Mouse (Mus musculus): Measurements from ENCODE around the gene Rabl6.

Gene Rabl6

DNA sequence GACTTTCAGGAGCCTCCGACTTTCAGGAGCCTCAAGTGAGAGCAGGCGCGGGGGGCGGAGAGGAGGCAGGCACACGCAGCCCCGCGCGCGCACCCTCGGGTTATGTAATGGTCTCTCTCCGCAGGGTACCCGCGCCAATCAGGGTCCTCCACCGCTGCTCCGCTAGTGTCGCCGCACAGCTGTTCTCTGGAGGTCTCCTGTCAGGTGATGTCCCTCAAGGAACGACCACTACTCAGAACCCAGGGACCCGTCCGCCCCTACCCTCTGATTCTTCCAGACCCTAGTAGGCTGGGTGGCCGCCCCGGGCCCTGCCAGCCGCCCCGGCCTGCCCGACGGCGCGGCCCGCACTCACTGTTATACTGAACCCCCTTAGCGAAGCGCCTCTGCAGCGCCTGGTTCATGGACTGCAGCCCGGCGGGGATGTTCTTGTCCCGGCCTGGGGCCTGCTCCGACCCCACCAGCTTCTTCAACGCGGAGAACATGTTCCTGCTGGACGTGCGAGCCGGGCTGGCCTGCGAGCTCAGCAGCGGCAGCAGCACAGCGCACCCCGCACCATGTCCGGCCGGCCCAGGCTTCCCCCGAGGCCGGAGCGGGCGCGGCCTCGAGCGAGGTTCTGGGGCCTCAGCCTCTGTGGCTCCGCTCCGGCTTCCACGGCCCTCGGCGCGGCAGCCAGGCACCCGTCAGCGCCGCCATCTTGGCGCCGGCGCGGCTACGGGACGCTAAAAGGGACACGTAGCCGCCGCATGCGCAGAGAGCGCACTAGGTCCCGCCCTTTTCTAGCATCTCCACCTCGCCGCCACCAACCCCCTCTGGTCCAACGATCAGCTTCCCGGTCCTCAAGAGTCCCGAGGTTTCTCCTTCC is at the start of gene Rabl6:
Rabl6 (minus strand) TSS at position 761 of the 862 bp plus-strand sequence.
- WGBS: under 1% methylated on average over 80 of the region's 80 CpGs

DNA sequence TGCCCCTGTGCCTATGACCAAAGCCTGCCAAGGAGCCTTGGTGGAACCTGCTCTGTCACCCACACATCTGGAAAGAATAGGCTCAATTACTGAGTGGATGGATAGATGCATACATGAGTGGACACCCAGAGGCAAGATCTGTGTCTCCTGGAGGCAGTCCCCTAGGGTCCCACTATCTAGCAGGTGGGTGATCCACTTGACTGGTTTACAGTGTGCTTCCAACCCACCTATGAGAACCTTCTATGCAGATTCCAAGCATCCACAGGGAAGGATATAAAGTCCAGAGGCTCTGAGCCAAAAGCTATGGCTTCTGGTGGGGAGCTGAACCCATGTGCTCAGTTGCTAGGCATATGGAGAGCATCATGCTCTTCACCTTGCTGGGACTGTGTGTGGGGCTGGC is 49.3 kb upstream of the Rabl6 start, which contains the start of gene Lcn5:
Lcn5 (plus strand) TSS at position 301 of the 400 bp plus-strand sequence.

DNA sequence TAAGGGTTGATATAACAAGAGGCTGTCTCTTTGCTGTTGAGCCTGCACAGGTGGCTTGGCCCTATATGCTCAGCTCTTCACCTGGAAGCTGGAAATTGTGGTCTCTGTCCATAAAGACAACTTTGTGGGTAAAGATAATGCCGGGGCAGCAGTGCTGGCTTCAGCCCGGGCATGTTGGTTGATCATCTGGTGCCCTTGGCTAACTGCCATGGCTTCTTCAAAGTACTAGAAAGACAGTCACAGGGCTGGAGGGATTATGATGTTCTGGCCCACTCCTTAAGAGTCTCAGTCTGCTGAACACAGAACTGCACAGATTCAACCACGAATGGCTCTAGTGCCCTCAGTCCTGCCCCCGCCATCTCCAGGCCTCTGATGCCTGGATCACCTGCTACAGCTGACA is 48.9 kb upstream of the Rabl6 start:
- 64% methylated on average over 4 of the region's 4 CpGs for WGBS

- WGBS: 72% methylated on average over 4 of the region's 4 CpGs
Observed at GRCm38 (mm10) chr2:25656691-25657090, 48.4 kb upstream of the Rabl6 start.

DNA sequence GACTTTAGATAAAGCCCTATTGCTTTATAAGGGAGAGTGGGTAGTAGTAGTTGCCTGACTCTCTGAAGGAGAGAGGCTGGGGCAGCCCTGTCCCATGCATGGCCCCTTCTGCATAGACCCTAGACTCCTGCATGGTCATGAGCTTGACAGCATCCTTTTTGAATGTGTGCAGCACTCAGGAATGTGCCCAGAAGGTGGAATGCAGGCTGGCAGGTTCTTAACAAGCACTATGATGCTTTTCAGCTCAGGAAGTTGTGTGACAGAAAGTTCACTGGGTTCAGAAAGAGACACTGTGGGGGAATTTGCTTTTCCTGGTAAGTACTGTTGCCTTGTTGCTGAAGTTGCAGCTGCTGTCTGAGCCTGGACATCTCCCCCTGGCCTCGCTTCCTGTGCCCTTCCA is 46.2 kb upstream of the Rabl6 start:
- WGBS: 70% methylated on average over 1 of the region's 1 CpGs

DNA sequence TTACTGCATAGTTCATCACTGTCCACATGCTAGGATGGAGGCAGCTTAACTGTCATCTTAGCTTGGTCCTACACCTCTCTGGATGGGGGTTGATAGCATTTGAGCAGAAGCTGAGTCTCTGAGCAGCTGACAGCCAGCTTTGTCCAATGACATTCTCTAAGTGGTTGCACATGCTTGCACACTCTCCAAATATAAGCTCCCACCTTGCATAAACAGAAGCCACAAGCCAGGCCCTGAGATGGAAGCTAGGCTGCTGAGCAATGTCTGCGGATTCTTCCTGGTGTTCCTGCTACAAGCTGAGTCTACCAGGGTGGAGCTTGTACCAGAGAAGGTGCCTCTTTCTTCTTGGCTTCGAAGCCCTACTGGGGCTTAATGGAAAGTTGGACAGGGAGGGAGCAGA is 44.6 kb upstream of the Rabl6 start, which contains the start of gene Lcn8:
Lcn8 (plus strand) TSS at position 219 of the 400 bp plus-strand sequence.
- WGBS: 79% methylated on average over 2 of the region's 2 CpGs

- 29% methylated on average over 6 of the region's 6 CpGs for WGBS
Observed at GRCm38 (mm10) chr2:25639890-25640289, 31.6 kb upstream of the Rabl6 start.

DNA sequence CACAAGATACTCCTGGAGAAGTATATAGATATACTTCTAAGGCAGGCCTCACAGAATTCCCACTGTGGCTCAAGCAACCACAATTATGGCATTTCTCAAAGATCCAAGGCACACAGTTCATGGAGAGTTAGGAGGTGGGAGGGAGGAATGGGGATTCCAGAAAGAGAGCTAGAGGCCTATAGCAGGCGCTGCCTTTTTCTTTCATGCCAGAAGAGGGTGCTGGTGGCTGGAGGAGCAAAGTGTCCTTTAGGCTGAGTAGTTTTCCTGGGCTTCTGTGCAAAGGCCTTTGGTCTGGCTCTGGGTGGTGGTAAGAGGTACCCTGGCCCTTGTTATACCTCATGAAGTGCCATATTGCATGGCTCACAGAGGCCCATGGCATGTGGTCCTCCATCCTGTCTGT is 25.7 kb upstream of the Rabl6 start:
- WGBS: 85% methylated on average over 1 of the region's 1 CpGs

DNA sequence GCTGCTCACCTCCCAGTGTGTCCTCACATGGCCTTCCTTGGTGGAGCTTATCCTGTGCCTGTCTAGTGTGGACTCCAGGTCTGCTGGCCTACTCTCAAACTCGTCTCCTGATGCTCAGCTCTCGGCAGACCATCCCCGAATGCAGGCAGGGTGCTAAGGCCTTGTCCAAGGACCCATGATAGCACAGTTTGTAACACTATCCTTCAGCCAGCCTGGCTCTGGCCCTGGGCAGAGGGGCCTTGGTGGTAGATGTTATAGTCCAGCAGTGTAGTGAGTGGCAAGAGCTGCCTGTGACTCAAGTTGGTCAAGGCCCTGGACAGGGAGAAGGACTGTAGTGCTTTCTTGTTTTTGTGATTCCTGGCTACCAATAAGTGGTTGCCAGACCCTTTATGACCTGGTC is 25.3 kb upstream of the Rabl6 start:
- WGBS: 85% methylated on average over 3 of the region's 3 CpGs

GRCm38 (mm10) chr2:25628738-25629137 is 20.4 kb upstream of the Rabl6 start:
- WGBS: 60% methylated on average over 4 of the region's 4 CpGs

DNA sequence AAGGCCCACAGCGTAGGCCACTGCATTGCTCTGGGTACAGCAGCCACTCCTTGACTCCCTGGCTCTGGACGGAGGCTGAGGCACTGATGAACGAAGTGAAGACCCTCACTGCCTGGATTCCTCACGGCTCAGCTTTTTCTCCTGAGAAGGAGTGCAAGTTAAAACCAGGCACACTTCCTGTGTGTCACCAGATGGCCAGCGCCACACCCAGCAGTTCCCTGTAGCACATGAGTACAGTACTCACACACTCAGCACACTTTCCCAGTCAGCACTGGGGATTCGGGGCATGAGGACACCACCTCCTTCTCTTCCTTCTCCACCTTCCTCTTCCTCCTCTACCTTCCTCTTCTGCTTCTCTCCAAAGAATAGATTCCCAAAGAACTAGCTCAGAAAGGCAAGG is 19.5 kb upstream of the Rabl6 start, which contains the start of gene Fcna:
Fcna (minus strand) TSS at position 220 of the 400 bp plus-strand sequence.
- 72% methylated on average over 6 of the region's 6 CpGs for WGBS

DNA sequence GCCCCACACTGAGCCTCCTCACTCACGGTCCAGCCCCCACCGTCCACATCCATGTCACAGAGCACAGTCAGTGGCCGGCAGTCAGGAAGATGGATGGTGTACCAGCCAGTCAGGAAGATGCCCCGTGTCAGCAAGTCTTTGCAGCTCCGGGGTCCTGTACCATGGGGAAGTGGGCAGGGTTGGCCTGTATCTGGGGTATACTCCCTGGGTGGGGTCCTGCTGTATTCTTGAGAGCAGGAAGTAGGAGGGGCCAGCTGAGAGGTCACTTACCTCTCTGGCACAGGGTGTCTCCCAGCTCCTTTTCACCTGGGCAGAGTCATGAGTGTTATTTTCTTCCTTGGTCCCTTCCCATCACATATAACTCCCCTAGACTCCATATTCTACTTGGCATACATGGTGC is 17.7 kb upstream of the Rabl6 start:
- 72% methylated on average over 5 of the region's 5 CpGs for WGBS

GRCm38 (mm10) chr2:25621229-25622200 is 13.2 kb upstream of the Rabl6 start, which contains the start of gene Tmem141:
TSS of gene Tmem141 (minus strand) at chr2:25622005.
- 3% methylated on average over 34 of the region's 34 CpGs for WGBS

- WGBS: 78% methylated on average over 4 of the region's 4 CpGs
Observed at GRCm38 (mm10) chr2:25620852-25621228, 12.5 kb upstream of the Rabl6 start.

- WGBS: 87% methylated on average over 6 of the region's 6 CpGs
Observed at GRCm38 (mm10) chr2:25620386-25620785, 12.1 kb upstream of the Rabl6 start.

DNA sequence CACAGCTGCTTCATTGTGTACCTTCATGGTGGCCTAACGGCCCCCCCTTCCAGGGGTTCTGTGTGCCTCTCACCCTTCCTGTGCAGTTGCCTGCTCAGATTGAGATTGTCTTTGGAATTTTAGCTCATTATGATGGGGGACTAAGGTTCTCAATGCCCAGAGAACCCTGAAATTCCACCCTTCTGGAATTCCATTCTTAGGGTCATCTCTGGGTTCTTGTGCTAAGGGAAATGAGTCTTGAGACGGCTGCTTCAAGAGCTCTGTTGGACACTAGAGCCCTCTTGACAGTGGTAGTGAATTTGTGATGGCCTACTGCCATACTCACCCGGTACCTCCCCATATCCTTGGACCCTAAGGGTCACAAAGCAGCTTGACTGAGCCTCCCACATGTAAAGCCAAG is 9.3 kb upstream of the Rabl6 start, which contains the start of gene Ccdc183:
Ccdc183 (minus strand) TSS at position 101 of the 400 bp plus-strand sequence.
- 93% methylated on average over 3 of the region's 3 CpGs for WGBS

DNA sequence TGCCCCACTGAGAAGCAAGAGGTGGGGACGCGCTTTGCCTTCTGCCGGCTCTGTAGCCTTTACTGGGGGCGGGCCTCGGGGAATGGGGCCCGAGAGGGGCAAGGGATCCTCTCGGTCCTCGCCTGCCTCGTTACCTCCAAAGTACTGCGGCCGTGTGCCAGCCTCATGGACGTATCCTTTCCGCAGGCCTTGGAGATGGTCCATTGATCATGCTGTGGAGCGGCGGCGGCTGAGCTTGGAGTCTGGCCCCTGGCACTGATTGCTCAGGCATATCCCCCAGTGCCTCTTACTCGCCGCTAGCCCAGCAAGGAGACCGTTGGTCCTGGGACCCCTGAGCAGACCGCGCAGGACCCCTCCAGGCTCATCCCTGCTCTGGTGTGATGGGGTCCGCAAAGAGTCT is 8.1 kb upstream of the Rabl6 start:
- WGBS: 14% methylated on average over 22 of the region's 22 CpGs

DNA sequence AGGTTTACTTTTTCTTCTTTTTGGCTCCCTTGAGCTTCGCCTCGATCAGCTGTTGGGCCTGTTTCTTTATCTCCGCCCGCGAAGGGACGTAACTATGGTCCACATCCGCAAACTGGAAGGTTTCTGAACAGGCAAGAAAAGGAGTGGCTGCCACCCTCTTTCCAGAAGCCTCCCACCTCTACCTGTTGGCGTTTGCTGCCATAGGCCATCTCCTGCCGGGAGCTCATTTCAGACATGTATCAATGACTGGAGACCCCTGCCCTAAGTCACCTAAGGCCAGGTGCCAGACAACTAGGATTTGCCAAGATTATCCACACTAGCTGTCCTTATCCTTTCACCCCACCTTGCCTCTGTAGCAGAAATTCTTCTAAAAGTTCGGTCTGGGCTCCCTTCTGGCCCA is 350 bp upstream of the Rabl6 start:
- 56% methylated on average over 10 of the region's 10 CpGs for WGBS

GRCm38 (mm10) chr2:25602526-25602925 is 5.8 kb downstream of the Rabl6 start:
- 84% methylated on average over 5 of the region's 5 CpGs for WGBS

- 74% methylated on average over 2 of the region's 2 CpGs for WGBS
Observed at GRCm38 (mm10) chr2:25600037-25600436, 8.3 kb downstream of the Rabl6 start.

GRCm38 (mm10) chr2:25598749-25599148 is 9.6 kb downstream of the Rabl6 start:
- 77% methylated on average over 1 of the region's 1 CpGs for WGBS

All from cerebral cortex, adult 2 months (tissue).